Mouse (Mus musculus) kidney, adult 2 months (tissue): ENCODE data around the gene Slc22a23.

ENCODE experiments used
- CTCF ChIP-seq: fragments of 200-500 bp; conservative IDR thresholded peaks from 2 replicates; pipeline ENCODE4 v1.5.1; 2011; ENCODE audit warnings: low read depth, mild to moderate bottlenecking, control low read depth, low read length, moderate library complexity, mixed read lengths; ENCODE audit not compliant: insufficient read depth, insufficient read length
- POLR2A ChIP-seq: fragments of 200-500 bp; IDR thresholded peaks from one replicate; pipeline ENCODE4 v1.6.1; 2011; ENCODE audit warnings: low read depth, low read length, control low read depth

DNA sequence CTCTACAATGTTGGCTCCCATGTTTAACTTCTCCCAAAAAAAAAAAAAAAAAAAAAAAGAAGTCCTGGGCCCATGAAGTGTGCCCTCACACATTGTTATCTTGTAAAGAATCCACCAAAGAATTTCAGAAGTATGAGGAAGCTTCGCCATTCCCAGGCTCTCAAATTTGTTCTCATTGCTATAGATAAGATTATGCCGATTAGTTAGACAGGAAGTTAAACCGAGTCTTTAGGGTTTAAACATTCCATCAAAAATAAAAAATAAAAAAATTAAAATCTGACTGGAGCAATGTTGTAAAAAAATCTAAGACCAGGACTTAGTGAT lies 36.4 kb downstream of the Slc22a23 start:
- TF ChIP-seq CTCF (no peak), POLR2A (no peak)
